Mouse (Mus musculus) kidney, postnatal 25 days (tissue): ENCODE measurements around the gene Klrb1.
"Not testable (repeated sequence)": the region's sequence is repeated elsewhere in the genome, so short reads cannot be mapped to it uniquely, and the experiment has no call there.

ENCODE experiments used
- DNase-seq, 2 experiments: peaks; one replicate each; pipeline ENCODE4 v3.0.0; 2021; ENCODE audit warnings: mixed read lengths in 2 of 2

The Klrb1 gene

GRCm38 (mm10) chr6:128722959-128723358, at the start of gene Klrb1:
Klrb1 (minus strand) TSS chr6:128723059.
- DNase-seq = no peak

DNA sequence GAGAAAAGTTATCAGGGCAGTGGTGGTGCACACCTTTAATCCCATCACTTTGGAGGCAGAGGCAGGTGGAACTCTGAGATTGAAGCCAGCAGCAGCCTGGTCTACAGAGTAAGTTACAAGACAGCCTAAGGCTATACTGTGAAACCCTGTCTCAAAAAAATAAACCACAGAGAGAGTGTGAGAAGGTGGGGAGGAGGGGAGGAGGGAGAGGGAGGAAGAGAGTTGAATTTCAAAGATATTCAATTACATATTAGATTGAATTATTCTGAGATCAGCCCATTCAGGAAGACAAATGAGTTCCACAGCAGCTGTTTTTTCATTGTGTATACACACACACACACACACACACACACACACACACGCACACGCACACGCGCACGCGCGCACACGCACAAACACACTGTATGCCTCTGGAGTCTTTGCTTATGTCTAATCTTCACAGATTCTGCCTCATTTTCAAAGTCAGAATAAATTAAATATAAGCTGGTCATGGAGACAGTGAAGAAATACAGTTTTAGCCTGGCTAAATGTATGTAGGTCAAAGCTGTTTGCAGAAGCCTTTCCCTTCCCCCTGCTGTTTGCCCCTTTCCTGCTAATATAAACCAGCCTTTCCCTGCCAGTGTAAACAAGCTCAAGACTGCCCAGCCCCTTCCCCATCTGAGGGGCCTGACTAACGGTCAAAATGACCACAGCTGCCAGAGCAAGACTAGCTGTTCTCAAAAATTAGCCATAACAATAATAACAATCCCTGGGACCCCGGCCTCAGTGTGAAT, 46.8 kb upstream of the Klrb1 start:
- DNase-seq = no peak

DNA sequence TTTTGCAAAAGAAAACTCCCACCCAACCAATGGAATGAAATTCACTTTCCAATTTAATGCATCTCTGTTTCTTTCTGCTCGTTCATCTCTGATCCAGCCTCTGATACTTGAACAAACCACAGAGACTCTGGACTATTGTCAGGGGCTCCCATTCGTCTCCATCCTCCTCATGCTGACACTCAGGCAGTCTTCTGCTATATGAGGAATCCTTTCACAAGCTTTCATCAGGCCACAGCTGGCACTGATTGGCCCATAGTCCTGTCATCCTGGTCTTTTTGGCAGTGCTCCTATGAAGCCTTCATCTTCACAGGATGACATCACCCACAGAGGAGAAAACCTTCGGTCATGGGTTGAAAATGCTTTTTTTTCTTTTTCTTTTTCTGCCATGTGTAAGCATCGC, 45.2 kb upstream of the Klrb1 start:
- no peak for DNase-seq

DNA sequence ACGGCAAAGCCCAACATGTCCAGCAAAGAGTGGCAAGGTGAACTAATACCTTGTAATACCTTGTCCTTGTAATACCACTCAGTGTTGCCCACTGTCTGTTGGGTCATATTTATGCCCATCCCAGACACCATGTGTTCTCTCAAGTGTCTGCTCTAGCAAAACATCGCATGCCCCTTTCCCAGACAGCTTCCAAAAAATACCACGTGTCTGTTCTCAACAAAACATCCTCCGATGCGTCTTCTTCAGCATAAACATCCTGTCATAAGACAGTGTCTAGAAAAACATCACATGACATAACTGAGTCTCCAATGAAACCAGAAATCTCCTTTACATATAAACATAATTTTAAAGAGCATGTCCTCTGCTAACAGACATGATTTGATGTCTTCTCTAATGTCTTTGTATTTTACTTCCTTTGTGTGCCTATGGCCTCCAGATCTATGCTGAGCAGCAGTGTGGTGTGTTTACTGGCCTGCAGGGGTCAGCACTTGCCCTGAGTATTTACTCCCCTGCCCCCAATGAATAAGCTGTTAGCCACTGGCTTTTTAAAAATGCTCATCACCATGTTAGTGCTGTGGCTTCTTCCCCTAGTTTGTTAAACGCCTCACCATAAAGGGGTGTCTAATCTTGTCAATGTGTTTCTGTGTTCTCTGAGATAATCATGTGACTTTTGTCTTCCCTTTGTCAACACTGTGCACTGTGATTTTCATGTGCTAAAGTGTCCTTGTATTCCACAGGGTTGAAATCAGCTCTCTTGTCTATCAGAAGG, 43.8 kb upstream of the Klrb1 start:
- peak; percentile 56 to 71 for DNase-seq

DNA sequence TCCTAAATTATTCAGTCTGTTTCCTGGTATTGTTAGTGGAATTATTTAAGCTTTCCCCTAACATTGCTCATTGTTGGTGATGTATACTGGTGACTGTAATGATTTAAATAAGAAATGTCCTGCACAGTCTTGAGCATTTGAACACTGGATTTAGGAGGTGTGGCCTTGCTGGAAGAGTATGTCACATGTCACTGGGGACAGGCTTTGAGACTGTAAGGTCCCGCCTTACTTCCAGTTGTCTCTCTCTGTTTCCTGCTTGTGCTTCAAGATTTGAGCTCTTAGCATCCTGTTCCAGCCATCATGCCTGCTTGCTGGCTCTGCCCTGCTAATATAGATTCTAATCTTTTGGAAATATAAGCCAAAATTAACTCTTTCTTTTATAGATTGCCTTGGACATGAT, 42.4 kb upstream of the Klrb1 start:
- DNase-seq = no peak

- DNase-seq = no peak
These were observed 41.7 kb upstream of the Klrb1 start for GRCm38 (mm10) chr6:128764598-128764997.

DNA sequence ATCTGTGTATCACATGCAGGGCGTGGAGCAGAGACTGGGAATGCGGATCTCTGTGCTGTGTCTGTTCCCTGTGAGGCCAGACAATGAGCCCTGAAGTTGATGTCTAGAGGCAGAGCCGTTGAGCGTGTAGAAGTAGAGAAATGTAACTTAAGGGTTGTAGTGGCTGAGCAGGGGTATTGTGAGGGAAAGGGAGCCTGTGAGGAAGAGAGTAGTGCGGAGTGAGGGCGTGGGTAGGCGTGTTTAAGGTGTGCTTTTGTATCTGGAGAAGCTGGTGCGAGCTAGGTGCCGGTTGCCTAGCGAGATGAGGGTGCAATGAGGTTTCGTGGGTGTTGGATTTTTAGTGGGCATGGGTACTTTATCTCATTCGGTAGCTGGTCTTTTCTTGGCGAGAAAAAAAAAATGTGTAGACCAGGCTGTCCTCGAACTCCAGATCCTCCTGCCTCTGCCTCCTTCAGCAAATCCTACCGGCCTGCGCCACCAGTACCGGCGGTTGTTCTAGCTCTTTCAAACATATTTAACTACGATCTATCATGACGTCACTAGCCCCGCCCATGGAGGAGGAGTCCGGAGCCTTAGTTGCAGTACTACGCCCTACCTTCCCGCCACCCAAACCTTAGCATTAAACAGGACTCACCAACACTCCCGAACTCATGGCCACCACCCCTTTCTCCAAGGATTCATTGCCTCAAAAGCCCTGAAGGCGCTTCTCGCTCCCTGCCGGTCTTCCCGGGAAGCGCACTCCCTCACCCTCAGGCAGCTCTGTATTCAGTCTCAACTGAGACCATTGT, 41.1 kb upstream of the Klrb1 start:
- peak; percentile 96 to 98 for DNase-seq

DNA sequence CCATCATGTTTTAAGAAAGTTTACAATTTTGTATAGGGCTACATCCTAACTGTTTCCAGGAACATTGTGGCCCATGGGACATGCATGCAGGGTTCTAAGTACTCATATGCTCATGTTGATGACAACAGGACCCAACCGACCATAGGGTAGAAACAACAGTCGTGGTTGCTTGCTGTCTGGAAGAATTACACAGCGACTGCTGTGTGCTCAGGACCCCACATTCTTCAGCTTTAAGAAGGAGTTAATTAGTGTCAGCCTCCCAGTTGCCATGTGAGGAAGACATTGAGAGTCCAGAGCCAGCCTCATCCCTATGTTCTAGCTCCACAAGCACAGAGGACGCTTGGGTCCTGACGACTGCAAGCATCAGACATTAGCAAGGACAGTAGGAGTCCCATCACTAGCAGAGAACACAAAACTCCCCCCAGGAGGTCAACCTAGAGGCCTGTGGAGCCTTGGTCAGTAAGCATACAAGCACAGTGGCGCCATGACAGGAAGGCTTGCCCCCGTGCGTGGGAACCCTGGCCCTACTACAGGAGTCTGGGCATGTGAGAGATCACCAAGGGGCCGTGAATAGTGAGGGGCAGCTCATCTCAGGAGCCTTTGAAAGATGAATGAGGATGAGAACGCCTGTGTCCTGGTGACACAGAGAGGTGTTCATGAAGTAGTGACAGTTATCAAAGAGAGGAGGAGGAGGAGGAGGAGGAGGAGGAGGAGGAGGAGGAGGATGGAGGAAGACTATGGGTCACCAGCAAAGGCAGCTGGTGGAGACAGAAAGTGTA, 40.2 kb upstream of the Klrb1 start:
- DNase-seq = not testable (repeated sequence)

GRCm38 (mm10) chr6:128761144-128761540, 38.3 kb upstream of the Klrb1 start:
- no peak for DNase-seq

DNA sequence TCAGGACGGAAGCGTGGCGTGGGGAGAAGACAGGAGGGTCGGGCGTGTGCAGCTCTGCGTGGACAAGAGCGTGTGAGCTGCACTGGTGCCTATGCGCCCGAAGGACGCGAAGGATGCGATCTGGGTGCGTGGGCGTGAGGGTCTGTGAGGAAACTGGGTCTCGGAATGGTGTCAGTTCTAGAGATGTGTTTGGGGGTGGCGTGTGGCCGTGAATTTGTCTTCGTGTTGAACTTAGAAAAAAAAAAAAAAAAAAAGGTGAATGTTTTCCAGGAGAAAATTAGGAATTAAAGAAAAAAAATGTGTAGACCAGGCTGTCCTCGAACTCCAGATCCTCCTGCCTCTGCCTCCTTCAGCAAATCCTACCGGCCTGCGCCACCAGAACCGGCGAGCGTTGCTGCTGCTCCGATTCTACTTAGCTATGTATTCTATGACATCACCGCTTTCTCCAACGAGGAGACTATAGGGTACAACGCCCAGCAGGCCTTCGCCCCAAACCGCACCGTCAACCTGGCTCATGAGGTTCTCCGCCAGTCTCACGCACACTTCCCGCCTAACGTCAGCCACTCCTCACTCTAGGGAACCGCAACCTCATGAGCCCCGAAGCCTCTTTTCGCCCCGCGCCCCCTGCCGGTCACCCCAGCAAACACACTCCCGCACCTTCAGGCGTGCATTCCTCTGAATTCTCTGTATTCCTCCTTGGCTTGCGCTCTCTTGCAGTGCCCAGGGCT, 37.7 kb upstream of the Klrb1 start:
- DNase-seq = peak; percentile 84 to 87

DNA sequence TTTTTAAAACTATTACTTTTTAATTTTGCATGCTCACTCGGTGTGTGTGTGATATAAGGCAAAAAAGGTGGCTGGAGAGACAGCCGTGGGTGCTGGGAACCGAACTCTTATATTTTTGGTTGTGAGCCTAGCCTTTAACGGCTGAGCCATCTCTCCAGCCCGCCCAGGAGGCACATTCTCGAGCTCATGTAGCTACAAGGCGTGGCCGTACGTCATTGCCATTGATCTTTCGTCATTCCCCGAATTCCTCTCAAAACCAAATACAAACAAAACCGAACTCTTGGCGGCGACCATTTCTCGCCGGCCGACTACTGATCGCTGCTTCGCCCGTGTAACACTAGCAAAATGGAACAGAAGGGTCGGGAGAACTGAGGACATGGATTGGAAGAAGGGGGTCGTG, 37.2 kb upstream of the Klrb1 start:
- DNase-seq = peak; percentile 90 to 92

GRCm38 (mm10) chr6:128759221-128759950, 36.5 kb upstream of the Klrb1 start:
- no peak for DNase-seq

DNA sequence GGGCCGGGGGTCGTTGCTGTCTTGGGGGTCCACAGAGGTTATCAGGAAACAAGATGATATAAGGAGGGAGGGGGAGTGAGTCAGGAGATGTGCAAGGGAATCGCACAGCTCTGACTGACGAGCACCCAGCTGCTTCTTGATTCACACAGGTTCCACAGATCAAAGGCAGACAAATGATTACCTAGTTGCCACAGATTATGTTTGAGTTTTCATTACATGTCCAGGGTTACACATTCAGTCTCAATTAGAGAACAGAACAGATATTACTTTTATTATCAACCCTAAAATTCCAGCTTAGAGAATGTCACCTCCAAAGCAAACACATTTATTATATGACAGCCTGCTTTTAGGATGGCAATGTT, 32.5 kb upstream of the Klrb1 start:
- not testable (repeated sequence) for DNase-seq

DNA sequence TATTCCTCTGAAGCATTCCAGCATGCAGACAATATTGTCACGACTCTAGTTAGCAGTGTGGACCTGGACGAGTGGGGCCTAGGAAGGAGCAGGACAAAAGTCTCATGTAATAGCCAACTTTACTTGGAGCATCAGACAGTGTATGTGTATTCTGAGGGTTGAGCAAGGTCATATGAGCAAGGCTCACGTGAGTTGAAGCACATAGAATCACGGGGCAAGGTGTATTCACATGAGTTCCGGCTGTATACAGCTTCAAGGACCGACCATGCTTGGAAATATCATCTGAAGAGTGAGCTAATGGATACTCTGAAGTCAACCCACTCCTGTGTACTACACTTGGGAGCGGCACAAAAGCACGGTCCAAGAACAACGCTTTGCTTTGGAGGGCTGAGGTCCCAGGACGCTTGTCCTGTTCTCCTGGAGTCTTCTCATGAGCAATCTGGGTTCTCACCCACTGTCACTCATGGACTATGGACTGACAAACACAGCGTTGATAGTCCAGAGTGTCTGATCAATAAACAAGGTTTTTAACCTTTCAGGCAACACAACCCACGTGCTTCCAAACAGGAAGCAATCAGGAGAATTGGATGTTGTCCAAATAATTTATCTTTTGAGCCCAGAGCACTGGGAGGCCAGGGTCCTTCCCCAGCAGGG, 32.0 kb upstream of the Klrb1 start:
- not testable (repeated sequence) for DNase-seq

GRCm38 (mm10) chr6:128754265-128754664, 31.4 kb upstream of the Klrb1 start:
- not testable (repeated sequence) for DNase-seq

- DNase-seq = peak; percentile 85 to 89
These were observed 30.9 kb upstream of the Klrb1 start for GRCm38 (mm10) chr6:128753610-128754224.

DNA sequence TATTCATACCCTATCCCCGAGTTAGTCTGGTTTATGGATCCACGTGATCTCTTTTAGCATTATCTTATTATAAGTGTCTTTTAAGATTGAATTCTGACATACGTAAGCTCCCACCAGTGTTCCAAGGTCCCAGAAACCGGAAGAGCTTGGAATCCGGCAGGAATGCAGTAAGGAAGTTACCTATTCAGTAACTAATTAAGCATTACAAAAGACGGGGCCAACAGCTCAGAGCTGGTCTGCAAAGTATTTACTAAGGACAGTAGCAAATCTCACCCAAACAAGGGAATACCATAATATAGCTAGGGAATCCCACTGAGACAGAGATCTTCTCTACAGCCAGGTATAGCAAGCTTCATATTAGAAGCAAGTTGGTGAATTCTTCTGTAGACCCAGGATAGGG, 24.1 kb upstream of the Klrb1 start:
- not testable (repeated sequence) for DNase-seq

DNA sequence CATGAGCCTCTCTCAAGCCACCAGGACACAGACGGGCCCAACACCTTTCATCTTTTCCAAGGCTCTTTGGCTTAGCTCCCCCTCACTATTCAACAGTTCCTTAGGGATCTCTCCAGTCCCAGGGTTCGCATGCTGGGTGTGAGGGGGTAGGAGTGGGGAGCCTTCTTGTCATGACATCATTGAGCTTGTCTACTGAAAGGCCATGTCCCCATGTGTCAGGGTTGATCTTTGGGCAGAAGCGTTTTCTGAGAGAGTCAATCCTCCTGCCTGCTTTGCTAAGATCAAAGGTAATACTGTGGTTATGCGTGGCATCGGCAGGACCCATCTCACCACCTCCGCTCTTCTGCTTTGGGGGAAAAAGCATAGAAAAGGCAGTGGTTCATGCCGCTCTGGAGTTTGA, 14.6 kb upstream of the Klrb1 start:
- no peak for DNase-seq

- DNase-seq = peak; percentile 45 to 50
These were observed 13.2 kb upstream of the Klrb1 start for GRCm38 (mm10) chr6:128736100-128736499.

DNA sequence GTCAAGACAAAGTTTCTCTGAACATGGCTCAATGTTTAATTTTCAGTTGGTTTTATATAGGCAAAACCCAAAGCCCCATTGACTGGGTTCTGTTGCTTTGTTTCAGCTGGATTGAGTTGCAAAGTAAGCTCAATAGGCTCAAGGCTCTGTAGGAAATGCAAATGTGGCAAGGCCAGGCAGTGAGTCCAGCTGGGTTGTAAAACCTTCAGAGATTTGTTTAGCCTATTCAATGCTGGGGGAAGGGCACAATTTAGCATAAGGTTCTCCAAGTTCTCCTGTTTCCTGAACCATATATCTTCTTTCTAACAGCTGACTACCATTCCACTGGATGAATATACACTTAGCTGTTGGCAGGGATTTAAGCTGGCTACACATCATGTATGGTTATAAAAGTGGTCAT, 12.0 kb upstream of the Klrb1 start:
- DNase-seq = no peak
